Mouse (Mus musculus): ENCODE measurements around the gene S100a7a.

DNA sequence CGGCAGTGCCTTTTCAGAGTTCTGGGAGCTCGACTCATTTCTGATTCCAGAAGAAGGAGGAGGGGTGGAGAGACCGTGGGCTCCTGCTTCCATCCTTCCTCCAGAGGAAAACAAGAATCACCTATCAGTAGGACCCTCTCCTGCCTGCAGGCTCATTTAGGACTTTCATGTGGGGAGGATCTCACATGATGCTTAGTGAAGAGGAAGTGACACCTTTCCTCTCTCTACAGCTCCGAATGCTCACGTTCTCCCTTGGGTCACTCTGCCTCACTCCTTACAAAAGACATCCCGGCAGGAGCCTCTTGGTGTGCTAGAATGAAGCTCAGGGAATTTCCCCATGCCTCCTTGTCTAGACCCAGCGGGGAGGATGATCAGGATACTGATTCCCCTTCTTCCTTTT lies 32.3 kb upstream of the S100a7a start:
- TF ChIP-seq CTCF (IDR thresholded peaks at IDR 0.05; ENCODE audit: low read depth): no peak
- TF ChIP-seq EP300 (IDR thresholded peaks at IDR 0.05; ENCODE audit: low read depth): no peak
